Mouse (Mus musculus) G1E (cell line): ENCODE data around the gene Fmc1.

Experiments
- CTCF ChIP-seq: IDR thresholded peaks from 2 replicates; pipeline ENCODE4 v1.5.1; 2012; ENCODE audit warnings: low read depth, low read length, inconsistent platforms, mixed read lengths
- GATA1 ChIP-seq: IDR thresholded peaks from 2 replicates; pipeline ENCODE4 v1.6.1; 2012; ENCODE audit warnings: borderline replicate concordance, low read length, inconsistent platforms, mixed read lengths
- GATA2 ChIP-seq: IDR thresholded peaks from 2 replicates; pipeline ENCODE4 v1.6.1; 2012; ENCODE audit warnings: low read depth, low read length, inconsistent platforms, borderline replicate concordance
- POLR2AphosphoS5 ChIP-seq: IDR thresholded peaks from 2 replicates; pipeline ENCODE4 v1.6.1; 2012; ENCODE audit warnings: low read depth, low read length, inconsistent platforms; ENCODE audit not compliant: insufficient replicate concordance
- TAL1 ChIP-seq: conservative IDR thresholded peaks from 2 replicates; pipeline ENCODE4 v1.6.1; 2012; ENCODE audit warnings: low read depth, low read length, inconsistent platforms, mixed read lengths

DNA sequence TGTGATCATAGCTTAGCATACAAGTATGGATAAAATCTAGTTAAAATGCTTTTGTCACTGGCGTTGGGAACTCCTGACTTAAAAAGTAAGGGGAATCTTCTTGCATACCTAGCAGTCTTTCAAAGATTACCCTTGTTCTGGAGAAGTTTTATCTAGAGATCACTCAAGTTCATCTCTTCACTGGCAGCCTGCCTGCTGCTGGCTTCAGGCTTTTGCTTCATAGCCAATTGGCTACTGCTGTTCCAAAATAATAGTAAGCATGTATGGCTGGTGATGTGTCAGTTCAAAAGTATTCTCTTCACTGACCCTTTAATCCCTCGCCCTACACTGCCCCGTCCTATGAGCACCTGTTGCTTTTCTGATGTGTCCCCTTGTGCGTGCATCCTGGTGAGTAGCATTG lies 18.1 kb upstream of the Fmc1 start:
- TF ChIP-seq CTCF, result no peak
- no peak for TF ChIP-seq TAL1
- no peak for TF ChIP-seq GATA1
- no peak for TF ChIP-seq GATA2
- TF ChIP-seq POLR2AphosphoS5, result no peak
